Mouse (Mus musculus): ENCODE results near the gene Slc25a44. TPM values are rescaled to one million over a fixed set of nuclear protein-coding genes. Genes with fewer than 3 reads are reported as not detected.
A peak's percentile ranks its signal among the peaks of the same experiment; 100 is the strongest.

Gene Slc25a44
- total RNA-seq (2021): 10 to 100 TPM; 75.8 to 77.6 TPM
- long read RNA-seq, experiment 1, transcript Slc25a44-202 (3 exons, 3,418 nt): minor isoform, 12 of 286 reads
- long read RNA-seq, experiment 1, transcript Slc25a44-201 (4 exons, 3,577 nt): major isoform, 119 of 286 reads
- long read RNA-seq, experiment 1, transcript Slc25a44-204 (4 exons, 3,504 nt): minor isoform, 15 of 286 reads
- long read RNA-seq, experiment 1, transcript Slc25a44-203 (4 exons, 3,429 nt): minor isoform, 24 of 286 reads
- long read RNA-seq, experiment 1, partial matches to known transcripts: 16 of 286 reads
- long read RNA-seq, experiment 1, other reads (novel, unspliced or antisense): 100 of 286 reads
- long read RNA-seq, experiment 2, transcript Slc25a44-202 (3 exons, 3,418 nt): minor isoform, 5 of 160 reads
- long read RNA-seq, experiment 2, transcript Slc25a44-201 (4 exons, 3,577 nt): major isoform, 83 of 160 reads
- long read RNA-seq, experiment 2, transcript Slc25a44-203 (4 exons, 3,429 nt): minor isoform, 9 of 160 reads
- long read RNA-seq, experiment 2, transcript Slc25a44-204 (4 exons, 3,504 nt): minor isoform, 10 of 160 reads
- long read RNA-seq, experiment 2, partial matches to known transcripts: 8 of 160 reads
- long read RNA-seq, experiment 2, other reads (novel, unspliced or antisense): 45 of 160 reads

- H3K27ac ChIP-seq: peak within 1 kb of the TSS; percentile 93
- no peak for TF ChIP-seq CTCF (IDR thresholded peaks at IDR 0.05)
- intact Hi-C loops (cut with DNase I): loop anchor here (2.0 to 5.0 kb wide), 2 partner anchors 14 to 43 kb away; partner anchors contain the start of gene Pmf1
- peak within 1 kb of the TSS; percentile 81 for H3K4me3 ChIP-seq
- DNase-seq (ENCODE audit: extremely low spot score in 1 of 2, low spot score in 2 of 2): peak; percentile 92 to 93
Measured at GRCm38 (mm10) chr3:88424605-88425329, at the start of gene Slc25a44. Slc25a44 (minus strand) TSS chr3:88425139.

- H3K4me3 ChIP-seq: no peak overlapping the region
- intact Hi-C loops (cut with DNase I): no loop called here
- no peak for TF ChIP-seq CTCF (IDR thresholded peaks at IDR 0.05)
- no peak for DNase-seq (ENCODE audit: extremely low spot score in 1 of 2, low spot score in 2 of 2)
- no peak overlapping the region for H3K27ac ChIP-seq
Measured at GRCm38 (mm10) chr3:88473571-88473970, 48.6 kb upstream of the Slc25a44 start.

- intact Hi-C loops (cut with DNase I): no loop called here
- no peak for TF ChIP-seq CTCF (IDR thresholded peaks at IDR 0.05)
- Histone ChIP-seq H3K4me3 (no peak overlapping the region), H3K27ac (no peak overlapping the region)
- no peak for DNase-seq (ENCODE audit: extremely low spot score in 1 of 2, low spot score in 2 of 2)
Measured at GRCm38 (mm10) chr3:88473020-88473419, 48.1 kb upstream of the Slc25a44 start.

- no peak for DNase-seq (ENCODE audit: extremely low spot score in 1 of 2, low spot score in 2 of 2)
Measured at GRCm38 (mm10) chr3:88470943-88471479, 46.1 kb upstream of the Slc25a44 start.

GRCm38 (mm10) chr3:88469466-88469865, 44.5 kb upstream of the Slc25a44 start:
- Histone ChIP-seq H3K27ac (no peak overlapping the region), H3K4me3 (no peak overlapping the region)
- DNase-seq (ENCODE audit: extremely low spot score in 1 of 2, low spot score in 2 of 2): no peak
- intact Hi-C loops (cut with DNase I): loop anchor here (5.0 kb wide), 2 partner anchors 42 to 132 kb away; partner anchors contain the start of genes Slc25a44, Smg5 and Tmem79
- TF ChIP-seq CTCF (IDR thresholded peaks at IDR 0.05): no peak

More at GRCm38 (mm10) chr3:88470943-88471479, 46.1 kb upstream of the Slc25a44 start:
- no peak overlapping the region for H3K27ac ChIP-seq
- intact Hi-C loops (cut with DNase I): no loop called here
- no peak for TF ChIP-seq CTCF (IDR thresholded peaks at IDR 0.05)
- H3K4me3 ChIP-seq: no peak overlapping the region

- DNase-seq (ENCODE audit: extremely low spot score in 1 of 2, low spot score in 2 of 2): peak; percentile 82 to 91
- Histone ChIP-seq H3K4me3 (no peak overlapping the region), H3K27ac (no peak overlapping the region)
- TF ChIP-seq CTCF (IDR thresholded peaks at IDR 0.05): peak; percentile 92
- intact Hi-C loops (cut with DNase I): loop anchor here (1.0 to 5.0 kb wide), 3 partner anchors 40 to 130 kb away; partner anchors contain the start of genes Slc25a44, Smg5 and Tmem79
Measured at GRCm38 (mm10) chr3:88467116-88467824, 42.3 kb upstream of the Slc25a44 start.

GRCm38 (mm10) chr3:88465127-88465526, 40.2 kb upstream of the Slc25a44 start:
- no peak overlapping the region for H3K4me3 ChIP-seq
- intact Hi-C loops (cut with DNase I): loop anchor here (5.0 kb wide), 2 partner anchors 38 to 128 kb away; partner anchors contain the start of genes Slc25a44, Smg5 and Tmem79

GRCm38 (mm10) chr3:88464425-88464824, 39.5 kb upstream of the Slc25a44 start:
- no peak overlapping the region for H3K4me3 ChIP-seq
- intact Hi-C loops (cut with DNase I): no loop called here
- no peak overlapping the region for H3K27ac ChIP-seq
- no peak for DNase-seq (ENCODE audit: extremely low spot score in 1 of 2, low spot score in 2 of 2)
- TF ChIP-seq CTCF (IDR thresholded peaks at IDR 0.05): no peak

More at GRCm38 (mm10) chr3:88465127-88465526, 40.2 kb upstream of the Slc25a44 start:
- TF ChIP-seq CTCF (IDR thresholded peaks at IDR 0.05): no peak
- H3K27ac ChIP-seq: no peak overlapping the region
- no peak for DNase-seq (ENCODE audit: extremely low spot score in 1 of 2, low spot score in 2 of 2)

GRCm38 (mm10) chr3:88460983-88461696, 36.2 kb upstream of the Slc25a44 start, which contains the start of gene Sema4a:
Sema4a (minus strand) TSS chr3:88461182.
- Histone ChIP-seq H3K4me3 (peak within 1 kb of the TSS; percentile 27; the same call in 1 of the 2 replicates), H3K27ac (peak within 1 kb of the TSS; percentile 66)
- no peak for TF ChIP-seq CTCF (IDR thresholded peaks at IDR 0.05)
- intact Hi-C loops (cut with DNase I): no loop called here
- DNase-seq (ENCODE audit: extremely low spot score in 1 of 2, low spot score in 2 of 2): no peak

GRCm38 (mm10) chr3:88460029-88460428, 35.1 kb upstream of the Slc25a44 start:
- H3K27ac ChIP-seq: peak overlapping the region; percentile 66; the same call in 1 of the 2 replicates

More at GRCm38 (mm10) chr3:88460029-88460428, 35.1 kb upstream of the Slc25a44 start:
- intact Hi-C loops (cut with DNase I): no loop called here
- no peak overlapping the region for H3K4me3 ChIP-seq
- no peak for TF ChIP-seq CTCF (IDR thresholded peaks at IDR 0.05)
- no peak for DNase-seq (ENCODE audit: extremely low spot score in 1 of 2, low spot score in 2 of 2)
